Mouse (Mus musculus): Measurements from ENCODE around the gene Tmem255b.

GRCm38 (mm10) chr8:13481596-13481995 is 46.6 kb downstream of the Tmem255b start:
- TF ChIP-seq CHD2 (IDR thresholded peaks at IDR 0.05; ENCODE audit: low read depth, low read length) (no peak), ZC3H11A (IDR thresholded peaks at IDR 0.05; ENCODE audit: borderline replicate concordance, low read depth, low read length) (no peak), HCFC1 (IDR thresholded peaks at IDR 0.05; ENCODE audit: borderline replicate concordance, insufficient read depth, low read length) (no peak), MAFK (IDR thresholded peaks at IDR 0.05; ENCODE audit: insufficient read depth, low read depth, low read length) (no peak)

Data from ES-E14 (cell line).